Mouse (Mus musculus): ENCODE data around the gene Ifitm5.
A peak's percentile ranks its signal among the peaks of the same experiment; 100 is the strongest.

Gene Ifitm5

GRCm38 (mm10) chr7:140941222-140942051 is 8.7 kb downstream of the Ifitm5 start, which contains the start of gene Pgghg:
Pgghg (plus strand) TSS chr7:140941391.
- peak; percentile 91 for DNase-seq (ENCODE audit: low read depth, low spot score)

GRCm38 (mm10) chr7:140939669-140940171 is 10.4 kb downstream of the Ifitm5 start:
- DNase-seq (ENCODE audit: low read depth, low spot score), result no peak

- no peak for DNase-seq (ENCODE audit: low read depth, low spot score)
Measured at GRCm38 (mm10) chr7:140938896-140939295, 11.2 kb downstream of the Ifitm5 start.

GRCm38 (mm10) chr7:140938436-140938835 is 11.7 kb downstream of the Ifitm5 start:
- DNase-seq (ENCODE audit: low read depth, low spot score), result peak; percentile 49

GRCm38 (mm10) chr7:140927181-140927580 is 22.9 kb downstream of the Ifitm5 start:
- DNase-seq (ENCODE audit: low read depth, low spot score), result no peak

- DNase-seq (ENCODE audit: low read depth, low spot score), result peak; percentile 33
Measured at GRCm38 (mm10) chr7:140923070-140923775, 26.9 kb downstream of the Ifitm5 start.

- DNase-seq (ENCODE audit: low read depth, low spot score), result peak; percentile 36
Measured at GRCm38 (mm10) chr7:140922398-140923069, 27.6 kb downstream of the Ifitm5 start.

- no peak for DNase-seq (ENCODE audit: low read depth, low spot score)
Measured at GRCm38 (mm10) chr7:140921225-140921975, 28.7 kb downstream of the Ifitm5 start.

- DNase-seq (ENCODE audit: low read depth, low spot score), result no peak
Measured at GRCm38 (mm10) chr7:140920418-140921029, 29.6 kb downstream of the Ifitm5 start, which contains the start of gene Nlrp6. Nlrp6 (plus strand) TSS chr7:140920902.

GRCm38 (mm10) chr7:140919911-140920310 is 30.2 kb downstream of the Ifitm5 start:
- DNase-seq (ENCODE audit: low read depth, low spot score), result no peak

GRCm38 (mm10) chr7:140914031-140914690 is 35.9 kb downstream of the Ifitm5 start:
- no peak for DNase-seq (ENCODE audit: low read depth, low spot score)

- no peak for DNase-seq (ENCODE audit: low read depth, low spot score)
Measured at GRCm38 (mm10) chr7:140912846-140913482, 37.1 kb downstream of the Ifitm5 start.

- DNase-seq (ENCODE audit: low read depth, low spot score), result no peak
Measured at GRCm38 (mm10) chr7:140912293-140912692, 37.8 kb downstream of the Ifitm5 start.

GRCm38 (mm10) chr7:140908634-140909107 is 41.4 kb downstream of the Ifitm5 start:
- DNase-seq (ENCODE audit: low read depth, low spot score), result peak; percentile 86

- DNase-seq (ENCODE audit: low read depth, low spot score), result no peak
Measured at GRCm38 (mm10) chr7:140908181-140908580, 41.9 kb downstream of the Ifitm5 start.

GRCm38 (mm10) chr7:140907697-140908096 is 42.4 kb downstream of the Ifitm5 start:
- DNase-seq (ENCODE audit: low read depth, low spot score), result no peak

- no peak for DNase-seq (ENCODE audit: low read depth, low spot score)
Measured at GRCm38 (mm10) chr7:140907131-140907530, 43.0 kb downstream of the Ifitm5 start.

- no peak for DNase-seq (ENCODE audit: low read depth, low spot score)
Measured at GRCm38 (mm10) chr7:140905642-140906081, 44.4 kb downstream of the Ifitm5 start.

GRCm38 (mm10) chr7:140903212-140903611 is 46.9 kb downstream of the Ifitm5 start:
- DNase-seq (ENCODE audit: low read depth, low spot score), result peak; percentile 78
